Mouse (Mus musculus) mesoderm, embryonic 11.5 days (tissue): ENCODE data around the gene Cldn10.
"Not testable (repeated sequence)": the region's sequence is repeated elsewhere in the genome, so short reads cannot be mapped to it uniquely, and the experiment has no call there.

ENCODE experiments used
- DNase-seq: peaks from one replicate; pipeline ENCODE4 v3.0.0-alpha.2; 2012; ENCODE audit warnings: low read depth, low spot score

The Cldn10 gene

GRCm38 (mm10) chr14:118781601-118782000 lies 6.1 kb upstream of the Cldn10 start:
- DNase-seq, result no peak

GRCm38 (mm10) chr14:118782241-118782640 lies 5.5 kb upstream of the Cldn10 start:
- no peak for DNase-seq

GRCm38 (mm10) chr14:118783326-118783935 lies 4.3 kb upstream of the Cldn10 start:
- DNase-seq, result no peak

DNA sequence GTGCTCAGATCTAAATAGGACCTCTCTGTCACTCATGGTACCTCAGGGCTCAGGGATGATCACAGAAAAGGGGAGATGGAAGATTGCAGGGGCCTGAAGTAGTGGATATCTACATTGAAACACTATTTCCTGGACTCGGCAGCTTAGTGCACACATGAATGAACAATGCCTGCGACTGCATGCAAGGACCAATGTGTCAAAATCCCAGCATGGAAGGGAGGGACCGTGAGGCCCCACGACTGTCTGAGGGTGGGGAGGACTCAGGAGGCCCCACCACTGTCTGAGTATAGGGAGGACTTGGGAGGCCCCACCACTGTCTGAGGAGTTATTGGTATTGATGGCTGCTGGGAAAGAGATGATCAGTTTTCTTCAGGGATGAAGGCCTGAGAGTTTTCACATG lies 2.5 kb downstream of the Cldn10 start:
- DNase-seq, result no peak

- no peak for DNase-seq
Measured at GRCm38 (mm10) chr14:118792957-118793356, 5.2 kb downstream of the Cldn10 start.

DNA sequence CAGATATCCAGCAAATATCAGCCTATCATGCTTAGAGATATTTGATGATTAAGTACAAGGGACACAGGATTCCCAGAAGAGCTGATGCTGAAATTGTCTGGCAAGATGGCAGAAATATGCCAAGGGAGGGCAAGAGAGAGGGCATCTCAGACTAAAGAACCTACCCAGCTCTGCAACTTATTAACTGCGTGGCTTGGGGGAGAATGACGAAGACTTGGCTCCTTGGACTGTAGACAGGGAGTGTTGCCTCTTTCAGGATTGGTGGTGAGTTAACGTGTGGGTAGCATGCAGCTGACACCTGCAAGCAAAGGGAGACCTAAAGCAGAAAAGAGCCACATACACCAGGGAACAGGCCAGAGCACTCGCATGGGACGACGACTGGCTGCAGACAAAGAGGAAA lies 5.7 kb downstream of the Cldn10 start:
- DNase-seq, result no peak

DNA sequence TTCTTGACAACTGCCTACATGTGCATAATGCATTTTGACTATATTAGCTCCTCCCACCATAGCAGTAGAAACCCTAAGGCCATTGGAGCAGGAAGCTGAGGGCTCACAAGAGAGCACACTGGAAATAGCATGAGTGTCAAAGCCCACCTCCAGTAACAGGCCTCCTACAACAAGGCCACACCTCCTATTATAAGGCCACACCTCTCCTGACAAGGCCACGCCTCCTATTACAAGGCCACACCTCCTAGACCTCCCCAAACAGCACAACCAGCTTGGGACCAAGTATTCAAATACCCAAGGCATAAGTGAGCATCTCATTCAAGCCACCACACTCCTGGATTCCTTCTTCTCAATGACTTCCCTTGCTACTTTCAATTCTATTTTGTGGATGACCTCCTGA lies 6.5 kb downstream of the Cldn10 start:
- DNase-seq, result no peak

GRCm38 (mm10) chr14:118794893-118795292 lies 7.2 kb downstream of the Cldn10 start:
- DNase-seq, result no peak

GRCm38 (mm10) chr14:118795915-118796693 lies 8.4 kb downstream of the Cldn10 start:
- DNase-seq, result no peak

DNA sequence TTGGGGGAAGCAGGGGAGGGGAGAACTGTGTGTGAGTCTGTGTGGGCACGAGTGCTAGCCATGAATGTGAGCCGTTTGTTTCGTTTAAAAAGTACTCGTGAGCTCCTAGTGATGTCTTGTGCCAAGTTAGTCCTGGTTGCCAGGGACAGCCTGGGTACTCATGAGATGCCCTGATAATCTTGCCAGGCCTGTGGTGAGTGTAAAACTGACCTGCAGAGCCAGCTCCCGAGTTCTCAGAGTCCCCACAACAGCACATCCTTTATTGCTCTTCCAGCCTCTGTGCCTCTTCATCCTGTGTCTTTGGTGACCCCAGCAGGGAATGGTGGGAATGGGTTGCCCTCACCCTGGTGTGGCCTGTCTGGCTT lies 9.0 kb downstream of the Cldn10 start:
- DNase-seq, result no peak

- no peak for DNase-seq
Measured at GRCm38 (mm10) chr14:118797270-118797669, 9.6 kb downstream of the Cldn10 start.

- DNase-seq, result no peak
Measured at GRCm38 (mm10) chr14:118799918-118800317, 12.2 kb downstream of the Cldn10 start.

GRCm38 (mm10) chr14:118803936-118804335 lies 16.2 kb downstream of the Cldn10 start:
- DNase-seq, result no peak

GRCm38 (mm10) chr14:118804351-118804750 lies 16.6 kb downstream of the Cldn10 start:
- no peak for DNase-seq

DNA sequence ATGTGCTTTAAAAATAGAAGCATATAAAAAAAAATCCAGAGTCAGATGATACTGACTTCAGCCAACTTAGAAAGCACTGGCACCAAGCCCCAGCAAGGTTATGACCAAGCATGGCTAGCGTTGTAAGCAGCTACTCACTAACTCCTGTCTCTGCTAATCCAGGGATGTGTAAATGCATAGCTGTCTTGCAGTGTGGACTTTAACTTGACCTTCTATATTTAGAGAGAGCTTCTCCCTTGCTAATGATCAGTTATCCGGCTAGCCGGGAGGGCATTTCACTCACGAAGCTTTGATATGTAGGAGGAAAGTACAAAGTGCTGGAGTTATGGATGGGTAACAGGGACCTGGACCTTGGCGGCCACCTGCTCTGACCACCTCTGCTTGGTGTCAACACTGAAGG lies 19.9 kb downstream of the Cldn10 start:
- no peak for DNase-seq

DNA sequence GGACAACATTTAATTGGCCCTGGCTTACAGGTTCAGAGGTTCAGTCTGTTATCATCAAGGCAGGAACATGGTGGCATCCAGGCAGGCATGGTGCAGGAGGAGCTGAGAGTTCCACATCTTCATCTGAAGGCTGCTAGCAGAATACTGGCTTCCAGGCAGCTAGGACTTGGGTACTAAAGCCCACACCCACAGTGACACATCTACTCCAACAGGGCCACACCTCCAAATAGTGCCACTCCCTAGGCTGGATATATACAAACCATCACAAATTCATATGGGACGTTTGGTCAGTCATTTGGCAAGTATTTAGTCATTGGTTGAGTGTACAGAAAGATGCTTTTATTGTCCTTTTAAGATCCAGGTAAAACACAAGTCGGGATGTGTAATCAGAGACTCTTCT lies 20.5 kb downstream of the Cldn10 start:
- not testable (repeated sequence) for DNase-seq

DNA sequence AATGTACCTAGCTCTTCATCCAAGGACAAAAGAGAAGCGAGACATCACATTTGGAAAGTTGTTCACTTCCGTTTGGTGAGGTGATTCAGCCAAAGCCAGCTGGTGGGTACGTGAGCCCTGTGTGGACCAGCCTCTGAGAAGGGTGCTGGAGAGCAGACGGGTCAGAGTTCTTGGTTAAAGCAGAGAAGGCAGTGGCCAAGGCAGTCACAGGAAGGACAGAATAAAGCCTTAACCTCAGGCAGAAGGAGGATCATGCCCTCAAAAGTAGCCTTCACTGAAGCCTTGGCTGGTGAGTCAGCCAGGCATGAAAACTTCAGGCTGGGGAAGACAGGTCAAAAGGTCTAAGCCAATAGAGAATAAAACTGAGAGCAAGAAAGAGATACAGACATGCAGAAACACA lies 22.0 kb downstream of the Cldn10 start:
- no peak for DNase-seq

- not testable (repeated sequence) for DNase-seq
Measured at GRCm38 (mm10) chr14:118811256-118811655, 23.5 kb downstream of the Cldn10 start.

DNA sequence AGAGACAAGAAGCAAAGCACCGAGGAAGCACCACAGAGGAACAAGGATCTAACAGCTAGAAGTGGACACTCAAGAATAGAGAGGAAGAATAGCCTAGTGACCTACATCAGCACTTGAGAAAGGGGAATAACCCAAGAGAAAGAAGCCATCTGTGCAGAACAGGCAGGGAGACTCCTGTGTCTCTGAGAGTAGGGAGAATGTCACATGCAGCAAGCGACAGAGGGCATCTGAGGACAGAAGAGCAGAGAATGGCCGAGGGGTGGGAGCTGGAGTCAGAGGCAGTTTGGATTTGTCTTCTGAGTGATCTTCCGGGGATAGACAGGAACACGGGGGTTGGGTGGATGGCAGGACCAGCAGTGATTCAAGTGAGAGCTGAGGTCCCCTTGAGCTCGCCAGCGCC lies 25.4 kb downstream of the Cldn10 start:
- DNase-seq, result no peak

- peak; percentile 78 for DNase-seq
Measured at GRCm38 (mm10) chr14:118816503-118816902, 28.8 kb downstream of the Cldn10 start.

- peak; percentile 66 for DNase-seq
Measured at GRCm38 (mm10) chr14:118820111-118820510, 32.4 kb downstream of the Cldn10 start.

- no peak for DNase-seq
Measured at GRCm38 (mm10) chr14:118822816-118823215, 35.1 kb downstream of the Cldn10 start.

- DNase-seq, result no peak
Measured at GRCm38 (mm10) chr14:118823313-118823712, 35.6 kb downstream of the Cldn10 start.
